Mouse (Mus musculus) lung, postnatal 0 days (tissue): ENCODE measurements around the gene Kank1. TPM values are rescaled to one million over a fixed set of nuclear protein-coding genes. Genes with fewer than 3 reads are reported as not detected.

Experiments
- ATAC-seq: fragments of 200-750 bp; cut with Nextera tagmentation; 2 replicates; pipeline ENCODE4 v1.8.0; 2017; ENCODE audit warnings: moderate library complexity
- DNase-seq: peaks from one replicate; pipeline ENCODE4 v3.0.0-alpha.2; 2016; ENCODE audit warnings: low spot score
- H3K27ac ChIP-seq: fragments of 300-500 bp; sonication (generic); 2 replicates; pipeline ENCODE4 v1.5.1; 2014; ENCODE audit warnings: antibody characterized with exemption, mild to moderate bottlenecking, low read length, mixed read lengths
- H3K27me3 ChIP-seq: fragments of 300-500 bp; sonication (generic); replicated peaks from 2 replicates; pipeline ENCODE4 v1.6.1; 2014; ENCODE audit warnings: low read length, mixed read lengths; ENCODE audit not compliant: insufficient read depth
- H3K36me3 ChIP-seq: fragments of 300-500 bp; sonication (generic); 2 replicates; pipeline ENCODE4 v1.6.1; 2014; ENCODE audit warnings: low read length, mixed read lengths; ENCODE audit not compliant: insufficient read depth
- H3K4me1 ChIP-seq: fragments of 300-500 bp; sonication (generic); 2 replicates; pipeline ENCODE4 v1.6.1; 2014; ENCODE audit warnings: antibody characterized with exemption, low read depth, low read length, mixed read lengths; ENCODE audit not compliant: insufficient read depth
- H3K4me2 ChIP-seq: fragments of 300-500 bp; sonication (generic); replicated peaks from 2 replicates; pipeline ENCODE4 v1.6.1; 2014; ENCODE audit warnings: low read depth, mild to moderate bottlenecking, low read length, moderate library complexity, mixed read lengths
- H3K4me3 ChIP-seq: fragments of 300-500 bp; sonication (generic); 2 replicates; pipeline ENCODE4 v1.5.1; 2014; ENCODE audit warnings: low read depth, low read length
- H3K9ac ChIP-seq: fragments of 300-500 bp; sonication (generic); replicated peaks from 2 replicates; pipeline ENCODE4 v1.6.1; 2014; ENCODE audit warnings: low read depth, mild to moderate bottlenecking
- H3K9me3 ChIP-seq: fragments of 300-500 bp; sonication (generic); 2 replicates; pipeline ENCODE4 v1.6.1; 2016; ENCODE audit warnings: low read length, mixed read lengths
- CTCF ChIP-seq: IDR thresholded peaks from 2 replicates; pipeline ENCODE4 v1.5.1; 2016; ENCODE audit warnings: antibody characterized with exemption, mild to moderate bottlenecking
- EP300 ChIP-seq: IDR thresholded peaks from 2 replicates; pipeline ENCODE4 v1.6.1; 2016; ENCODE audit warnings: antibody characterized with exemption, mild to moderate bottlenecking, control low read depth
- WGBS: fragments of 180-500 bp; shearing (Covaris S2); extraction: QIAGEN DNeasy Blood & Tissue Kit; methylation state at CpG from one replicate; pipeline ENCODE4 v1.1.7; 2014; 5-methylcytosine and 5-hydroxymethylcytosine counted together
- polyA plus RNA-seq: library from polyadenylated mRNA; unstranded; fragments of >200 nt; fragmentation: Nextera tagmentation; extraction: Ambion mirVana; gene quantifications from 2 replicates; pipeline ENCODE4 v1.2.1, GENCODE M21; 2015

The Kank1 gene
- polyA plus RNA-seq, 1 experiment from 2014 or later = 6.9 TPM

DNA sequence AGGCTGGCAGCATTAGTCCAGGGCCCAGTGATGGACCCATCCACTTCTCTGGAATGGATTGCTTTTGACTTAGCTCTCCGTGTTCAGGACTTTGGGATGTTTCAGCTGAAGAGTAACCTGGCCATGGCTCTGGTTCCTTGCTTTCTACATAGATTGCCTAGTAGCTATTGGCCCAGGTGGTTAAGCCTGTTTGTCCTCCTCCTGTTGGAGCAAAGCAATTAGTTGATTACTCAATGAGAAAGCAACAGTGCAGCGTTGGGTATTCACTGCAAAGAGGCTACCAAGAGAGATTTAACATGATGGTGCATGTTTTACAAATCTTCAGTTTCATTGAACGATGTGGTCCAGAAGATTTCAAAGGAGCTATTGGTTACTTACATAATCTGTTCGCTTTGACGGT lies 186.6 kb downstream of the Kank1 start:
- 0 out of 2 replicates have a peak, but pooled peaks cover 3% of the 10 kb centered on the region for H3K36me3 ChIP-seq
- no peak overlapping the region for H3K27ac ChIP-seq
- H3K27me3 ChIP-seq = no peaks in the 10 kb centered on the region
- TF ChIP-seq EP300 = no peak
- TF ChIP-seq CTCF = no peak
- WGBS = 93% methylated on average over 5 of the region's 5 CpGs
- no peak for ATAC-seq
- no peak overlapping the region for H3K4me3 ChIP-seq
- H3K9ac ChIP-seq = no peak overlapping the region
- no peak for DNase-seq
- H3K4me1 ChIP-seq = no peaks in the 10 kb centered on the region
- no peak overlapping the region for H3K4me2 ChIP-seq
- H3K9me3 ChIP-seq = no peaks in the 10 kb centered on the region

DNA sequence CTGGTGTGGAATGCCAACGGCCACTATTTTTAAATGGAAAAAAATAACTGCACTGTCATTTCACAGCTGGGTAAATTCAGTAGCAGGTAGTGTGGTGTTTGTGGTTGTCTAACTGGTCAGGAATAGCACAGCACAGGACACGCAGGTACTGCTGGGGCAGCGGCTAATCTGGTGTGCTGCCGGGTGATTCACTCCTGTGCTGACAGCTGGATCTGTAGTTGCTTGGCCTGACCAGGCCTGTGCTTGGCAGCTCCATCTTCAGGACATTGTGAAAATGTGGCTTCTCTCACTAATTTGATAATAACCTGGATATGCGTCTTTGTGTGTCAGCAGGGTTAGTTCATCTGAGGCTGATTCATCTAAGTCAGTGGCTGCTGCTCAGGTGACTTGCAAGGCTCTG lies 189.7 kb downstream of the Kank1 start:
- Histone ChIP-seq H3K27me3 (no peaks in the 10 kb centered on the region), H3K4me2 (no peak overlapping the region), H3K27ac (no peak overlapping the region), H3K36me3 (peaks cover 3% of the 10 kb centered on the region; the same call in 1 of the 2 replicates), H3K9me3 (no peaks in the 10 kb centered on the region), H3K4me1 (no peaks in the 10 kb centered on the region), H3K9ac (no peak overlapping the region), H3K4me3 (no peak overlapping the region)
- ATAC-seq = no peak
- DNase-seq = no peak
- no peak for TF ChIP-seq CTCF
- no peak for TF ChIP-seq EP300
- 86% methylated on average over 5 of the region's 5 CpGs for WGBS

DNA sequence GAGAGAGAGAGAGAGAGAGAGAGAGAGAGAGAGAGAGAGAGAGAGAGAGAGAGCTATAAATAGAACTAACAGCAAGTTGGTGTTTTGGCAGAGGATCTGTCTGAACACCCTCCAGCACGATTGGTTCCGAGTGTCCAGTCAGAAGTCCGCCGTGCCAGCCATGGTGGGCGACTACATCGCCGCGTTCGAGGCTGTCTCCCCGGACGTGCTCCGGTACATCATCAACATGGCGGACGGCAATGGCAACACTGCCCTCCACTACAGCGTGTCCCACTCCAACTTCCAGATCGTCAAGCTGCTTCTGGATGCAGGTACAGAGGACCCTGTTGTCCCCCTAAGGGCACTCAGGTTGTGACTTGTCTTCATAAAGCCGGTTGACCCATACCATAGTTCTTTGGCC lies 191.1 kb downstream of the Kank1 start:
- WGBS = 89% methylated on average over 17 of the region's 17 CpGs
- H3K36me3 ChIP-seq = peaks cover 3% of the 10 kb centered on the region; the same call in 1 of the 2 replicates
- no peak for TF ChIP-seq CTCF
- TF ChIP-seq EP300 = no peak
- H3K4me2 ChIP-seq = no peak overlapping the region
- no peak overlapping the region for H3K27ac ChIP-seq
- DNase-seq (no peak), ATAC-seq (no peak)
- no peaks in the 10 kb centered on the region for H3K27me3 ChIP-seq
- no peaks in the 10 kb centered on the region for H3K9me3 ChIP-seq
- no peak overlapping the region for H3K9ac ChIP-seq
- H3K4me1 ChIP-seq = no peaks in the 10 kb centered on the region
- no peak overlapping the region for H3K4me3 ChIP-seq

DNA sequence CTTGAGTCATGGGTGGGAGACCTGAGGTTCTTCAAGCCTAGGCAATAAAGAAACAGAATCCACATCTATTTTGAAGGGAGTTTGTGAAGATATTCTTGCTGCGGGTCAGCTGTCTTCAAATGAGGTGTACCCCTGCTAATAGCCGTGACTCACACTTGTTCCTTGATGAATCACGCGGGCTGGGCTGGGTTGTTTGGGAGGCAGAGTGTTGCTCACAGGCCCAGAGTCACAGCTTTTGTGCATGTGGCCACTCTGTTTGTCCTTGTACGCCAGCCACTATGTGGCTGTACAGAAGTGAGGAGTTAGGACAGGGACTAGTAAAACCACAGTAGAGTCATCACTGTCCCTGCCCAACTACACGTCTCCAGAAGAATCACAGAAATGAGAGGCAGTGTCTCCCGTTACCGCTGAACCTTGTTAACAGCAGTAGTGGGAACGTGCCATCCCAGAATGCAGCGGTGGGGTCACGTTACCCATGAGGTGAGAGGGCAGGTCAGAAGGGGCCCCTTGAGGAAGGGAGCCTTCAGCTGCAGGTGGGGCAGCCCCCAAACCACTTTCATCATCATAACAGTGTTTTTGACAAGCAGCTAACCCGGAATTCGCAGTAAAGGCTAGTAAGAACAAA lies 191.7 kb downstream of the Kank1 start:
- no peak for TF ChIP-seq CTCF
- TF ChIP-seq EP300 = no peak
- 87% methylated on average over 13 of the region's 13 CpGs for WGBS
- Histone ChIP-seq H3K4me3 (no peak overlapping the region), H3K9ac (no peak overlapping the region), H3K9me3 (no peaks in the 10 kb centered on the region), H3K4me1 (no peaks in the 10 kb centered on the region), H3K27me3 (no peaks in the 10 kb centered on the region), H3K4me2 (no peak overlapping the region), H3K36me3 (peaks cover under 1% of the 10 kb centered on the region; the same call in 1 of the 2 replicates), H3K27ac (no peak overlapping the region)
- DNase-seq (no peak), ATAC-seq (no peak)

DNA sequence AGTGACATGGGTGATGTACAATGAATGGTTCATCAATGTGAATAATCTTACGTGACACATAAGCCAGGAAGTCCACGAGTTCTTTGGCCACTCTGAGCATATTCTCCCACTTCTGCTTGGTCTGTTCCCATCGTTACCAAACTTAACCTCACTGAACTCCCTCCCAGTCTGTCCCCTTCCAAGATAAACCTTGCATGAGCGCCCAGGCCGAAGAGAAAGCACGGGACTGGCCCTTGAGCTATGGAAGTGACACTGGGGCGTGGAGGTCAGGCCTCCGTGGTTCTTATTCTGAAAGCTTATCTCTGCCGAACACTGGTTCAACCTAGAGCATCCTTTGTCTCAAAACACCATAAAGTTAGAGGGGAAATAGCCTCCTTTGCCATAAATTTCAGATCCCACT lies 194.7 kb downstream of the Kank1 start:
- ATAC-seq (no peak), DNase-seq (no peak)
- Histone ChIP-seq H3K4me3 (no peak overlapping the region), H3K9me3 (no peaks in the 10 kb centered on the region), H3K27me3 (no peaks in the 10 kb centered on the region), H3K36me3 (no peaks in the 10 kb centered on the region; the same call in 1 of the 2 replicates), H3K27ac (no peak overlapping the region), H3K9ac (no peak overlapping the region), H3K4me1 (no peaks in the 10 kb centered on the region), H3K4me2 (no peak overlapping the region)
- WGBS = 76% methylated on average over 9 of the region's 9 CpGs
- no peak for TF ChIP-seq EP300
- no peak for TF ChIP-seq CTCF

DNA sequence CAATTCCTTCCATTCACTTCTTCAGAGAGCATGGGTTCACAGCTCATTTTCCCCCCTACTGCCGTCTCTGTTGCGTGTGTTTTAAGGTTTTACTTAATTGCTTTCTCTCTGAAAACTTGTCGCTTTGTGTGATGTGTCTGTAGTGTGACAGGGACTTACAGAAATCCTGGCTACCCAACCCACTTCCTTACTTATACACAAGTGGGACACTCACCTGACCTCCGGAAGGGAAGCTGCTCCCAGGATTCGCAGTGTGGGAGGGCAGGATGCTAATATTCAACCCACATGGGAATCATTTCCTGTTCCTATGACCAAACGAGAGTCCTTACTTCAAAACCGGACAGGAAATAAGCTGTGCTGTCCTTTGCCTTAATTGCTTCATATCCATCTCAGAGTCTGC lies 195.1 kb downstream of the Kank1 start:
- no peak overlapping the region for H3K9ac ChIP-seq
- H3K4me1 ChIP-seq = no peaks in the 10 kb centered on the region
- no peak for TF ChIP-seq CTCF
- no peak for TF ChIP-seq EP300
- H3K9me3 ChIP-seq = no peaks in the 10 kb centered on the region
- ATAC-seq = no peak
- H3K4me3 ChIP-seq = no peak overlapping the region
- H3K27ac ChIP-seq = no peak overlapping the region
- no peak for DNase-seq
- H3K4me2 ChIP-seq = no peak overlapping the region
- no peaks in the 10 kb centered on the region for H3K27me3 ChIP-seq
- H3K36me3 ChIP-seq = no peaks in the 10 kb centered on the region; the same call in 1 of the 2 replicates
- WGBS = 64% methylated on average over 7 of the region's 7 CpGs
